Mouse (Mus musculus) hindbrain, embryonic 11.5 days (tissue): ENCODE data around the gene Nfatc4. TPM values are rescaled to one million over a fixed set of nuclear protein-coding genes. Genes with fewer than 3 reads are reported as not detected.
A peak's percentile ranks its signal among the peaks of the same experiment; 100 is the strongest.

Experiments
- ATAC-seq: fragments of 200-750 bp; cut with Nextera tagmentation; 2 replicates; pipeline ENCODE4 v1.8.0; 2017; ENCODE audit warnings: mild to moderate bottlenecking, moderate TSS enrichment, moderate library complexity; ENCODE audit not compliant: low FRiP score
- DNase-seq: peaks from one replicate; pipeline ENCODE4 v3.0.0-alpha.2; 2015; ENCODE audit warnings: low spot score
- H3K27ac ChIP-seq: fragments of 300-500 bp; sonication (generic); 2 replicates; pipeline ENCODE4 v1.5.1; 2014; ENCODE audit warnings: mild to moderate bottlenecking, low read depth, low read length
- H3K27me3 ChIP-seq: fragments of 300-500 bp; sonication (generic); 2 replicates; pipeline ENCODE4 v1.6.1; 2014; ENCODE audit warnings: mild to moderate bottlenecking, low read length, moderate library complexity, mixed read lengths; ENCODE audit not compliant: control insufficient read depth, insufficient read depth
- H3K36me3 ChIP-seq: fragments of 300-500 bp; sonication (generic); 2 replicates; pipeline ENCODE4 v1.6.1; 2014; ENCODE audit warnings: mild to moderate bottlenecking, low read length, moderate library complexity, mixed read lengths; ENCODE audit not compliant: control insufficient read depth, insufficient read depth
- H3K4me1 ChIP-seq: fragments of 300-500 bp; sonication (generic); replicated peaks from 2 replicates; pipeline ENCODE4 v1.6.1; 2014; ENCODE audit warnings: low read length, mixed read lengths; ENCODE audit not compliant: control insufficient read depth, insufficient read depth
- H3K4me2 ChIP-seq: fragments of 300-500 bp; sonication (generic); replicated peaks from 2 replicates; pipeline ENCODE4 v1.6.1; 2014; ENCODE audit warnings: mild to moderate bottlenecking, low read depth, low read length
- H3K4me3 ChIP-seq: fragments of 300-500 bp; sonication (generic); 2 replicates; pipeline ENCODE4 v1.5.1; 2014; ENCODE audit warnings: low read depth, low read length
- H3K9ac ChIP-seq: fragments of 300-500 bp; sonication (generic); 2 replicates; pipeline ENCODE4 v1.6.1; 2014; ENCODE audit warnings: low read depth, low read length
- H3K9me3 ChIP-seq: fragments of 300-500 bp; sonication (generic); 2 replicates; pipeline ENCODE4 v1.6.1; 2016; ENCODE audit warnings: low read length; ENCODE audit not compliant: control insufficient read depth
- WGBS: fragments of 180-500 bp; shearing (Covaris S2); extraction: QIAGEN DNeasy Blood & Tissue Kit; methylation state at CpG from one replicate; pipeline ENCODE4 v1.1.7; 2014; 5-methylcytosine and 5-hydroxymethylcytosine counted together
- polyA plus RNA-seq: library from polyadenylated mRNA; unstranded; fragments of >200 nt; fragmentation: Nextera tagmentation; extraction: Ambion mirVana; gene quantifications from 2 replicates; pipeline ENCODE4 v1.2.1, GENCODE M21; 2014

Gene Nfatc4
- polyA plus RNA-seq, 1 experiment from 2014 or later: 25.5 TPM

DNA sequence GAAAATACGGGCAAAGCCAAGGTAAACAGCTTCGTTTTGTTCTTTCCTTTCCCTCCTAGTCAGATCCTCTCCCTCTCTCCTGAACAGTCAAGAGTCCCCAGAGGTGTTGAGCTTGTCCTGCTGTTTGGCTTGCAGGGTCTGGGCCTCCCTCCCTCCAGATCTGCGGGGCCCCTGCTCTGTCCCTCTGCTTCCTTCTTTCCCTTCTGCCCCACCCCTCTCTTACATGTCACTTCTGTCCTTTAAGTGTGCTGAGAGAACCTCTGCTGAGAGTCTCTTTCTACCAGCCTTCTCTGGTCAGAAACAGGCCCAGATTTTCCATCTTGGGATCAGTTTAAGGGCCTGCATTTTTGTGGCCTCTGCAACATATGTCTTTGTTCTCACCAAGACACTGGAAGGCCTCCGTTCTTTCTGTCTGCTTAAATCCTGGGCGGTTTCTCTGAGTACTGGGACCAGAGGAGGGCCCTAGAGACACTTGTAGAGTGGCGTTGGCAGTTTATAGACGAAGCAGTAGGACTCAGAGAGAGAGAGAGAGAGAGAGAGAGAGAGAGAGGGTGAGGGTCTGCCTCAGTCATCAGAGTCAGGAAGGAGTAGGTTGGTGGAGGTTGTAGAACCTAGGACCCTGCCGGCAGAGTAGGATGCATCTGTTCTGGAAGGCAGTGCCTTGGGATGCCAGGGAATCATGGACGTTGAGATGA, 31.6 kb downstream of the Nfatc4 start:
- DNase-seq (no peak), ATAC-seq (peak; percentile 49)
- no peaks in the 10 kb centered on the region for H3K27me3 ChIP-seq
- no peaks in the 10 kb centered on the region for H3K36me3 ChIP-seq
- peaks cover 15% of the 10 kb centered on the region for H3K4me1 ChIP-seq
- peak overlapping the region; percentile 70 for H3K9ac ChIP-seq
- peak overlapping the region; percentile 51 for H3K4me3 ChIP-seq
- H3K27ac ChIP-seq: peak overlapping the region; percentile 85
- 0% methylated on average over 9 of the region's 9 CpGs for WGBS
- no peaks in the 10 kb centered on the region for H3K9me3 ChIP-seq
- peak overlapping the region; percentile 64 for H3K4me2 ChIP-seq

DNA sequence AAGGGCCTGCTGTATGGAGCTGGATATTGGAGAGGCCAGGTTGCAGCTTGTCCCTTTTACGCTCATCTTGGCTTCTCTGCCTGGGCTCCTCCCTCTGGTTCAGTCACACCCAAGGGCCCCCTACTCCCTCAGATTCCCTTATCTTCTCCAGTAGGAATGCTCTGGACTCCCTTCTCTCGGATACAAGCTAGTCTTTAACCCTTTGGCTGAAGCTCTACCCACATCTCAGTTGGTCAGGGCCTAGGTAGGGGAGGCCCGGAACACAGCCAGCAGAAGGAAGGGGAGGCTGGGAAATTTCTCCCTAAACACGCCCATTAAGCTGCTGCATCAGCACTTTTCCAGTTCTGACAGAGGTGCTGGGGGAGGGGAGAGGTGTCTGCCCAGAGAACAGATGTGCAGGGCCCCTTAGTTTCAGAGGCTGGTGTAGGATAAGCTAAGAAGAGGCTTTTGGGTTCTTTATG, 32.2 kb downstream of the Nfatc4 start:
- H3K4me2 ChIP-seq: peak overlapping the region; percentile 64
- H3K9ac ChIP-seq: peak overlapping the region; percentile 70
- peak overlapping the region; percentile 85 for H3K27ac ChIP-seq
- H3K36me3 ChIP-seq: no peaks in the 10 kb centered on the region
- 5% methylated on average over 4 of the region's 4 CpGs for WGBS
- no peaks in the 10 kb centered on the region for H3K27me3 ChIP-seq
- H3K4me3 ChIP-seq: peak overlapping the region; percentile 51
- DNase-seq: peak; percentile 58
- no peaks in the 10 kb centered on the region for H3K9me3 ChIP-seq
- peaks cover 15% of the 10 kb centered on the region for H3K4me1 ChIP-seq
- peak; percentile 3; the same call in 1 of the 2 replicates for ATAC-seq

DNA sequence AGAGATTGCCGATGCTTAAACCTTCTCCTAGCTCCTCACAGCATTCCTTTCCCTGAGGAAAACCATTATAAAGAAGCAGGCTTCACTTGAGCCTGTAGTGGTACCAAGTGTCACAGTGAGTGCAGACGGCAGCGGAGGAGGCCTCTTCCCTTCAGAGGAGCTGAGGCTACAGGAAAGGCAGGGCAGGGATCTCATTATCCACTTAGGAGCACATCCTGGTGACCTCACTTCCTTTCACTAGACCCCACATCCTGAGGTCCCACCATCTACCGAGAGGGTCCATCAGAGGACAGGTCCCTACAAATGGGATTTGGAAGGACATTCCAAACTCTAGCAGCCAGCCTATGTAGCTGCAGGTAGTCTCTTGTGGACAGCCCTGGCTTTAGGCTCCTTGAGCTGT, 34.6 kb downstream of the Nfatc4 start:
- Histone ChIP-seq H3K36me3 (no peaks in the 10 kb centered on the region), H3K4me2 (no peak overlapping the region), H3K9me3 (no peaks in the 10 kb centered on the region), H3K9ac (no peak overlapping the region), H3K27ac (no peak overlapping the region), H3K27me3 (no peaks in the 10 kb centered on the region), H3K4me3 (no peak overlapping the region), H3K4me1 (peaks cover 15% of the 10 kb centered on the region)
- ATAC-seq (no peak), DNase-seq (no peak)
- WGBS: 62% methylated on average over 4 of the region's 4 CpGs

DNA sequence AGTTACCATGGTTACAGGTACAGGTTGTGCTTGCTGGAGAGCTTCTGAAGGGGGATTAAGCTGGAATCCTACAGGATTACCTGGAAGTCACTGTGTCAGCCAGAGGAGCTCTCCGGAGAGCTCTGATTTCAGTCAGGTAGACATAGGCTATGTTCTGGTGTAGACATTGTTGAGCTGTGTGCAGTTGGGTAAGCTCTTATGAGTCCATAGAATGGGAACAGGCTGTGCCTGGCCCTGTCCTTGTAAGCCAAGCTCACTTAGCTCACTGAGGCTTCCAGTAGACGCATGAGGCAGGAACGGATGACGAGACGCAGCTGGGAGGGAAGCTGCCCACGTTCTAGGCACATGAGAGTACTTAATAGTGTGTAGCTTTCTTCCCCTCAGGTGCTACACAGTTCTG, 39.2 kb downstream of the Nfatc4 start:
- Histone ChIP-seq H3K4me1 (no peaks in the 10 kb centered on the region), H3K4me2 (no peak overlapping the region), H3K9me3 (no peaks in the 10 kb centered on the region), H3K9ac (no peak overlapping the region), H3K36me3 (0 out of 2 replicates have a peak, but pooled peaks cover 5% of the 10 kb centered on the region), H3K27ac (no peak overlapping the region), H3K4me3 (no peak overlapping the region), H3K27me3 (no peaks in the 10 kb centered on the region)
- no peak for ATAC-seq
- WGBS: 82% methylated on average over 6 of the region's 6 CpGs
- DNase-seq: no peak

DNA sequence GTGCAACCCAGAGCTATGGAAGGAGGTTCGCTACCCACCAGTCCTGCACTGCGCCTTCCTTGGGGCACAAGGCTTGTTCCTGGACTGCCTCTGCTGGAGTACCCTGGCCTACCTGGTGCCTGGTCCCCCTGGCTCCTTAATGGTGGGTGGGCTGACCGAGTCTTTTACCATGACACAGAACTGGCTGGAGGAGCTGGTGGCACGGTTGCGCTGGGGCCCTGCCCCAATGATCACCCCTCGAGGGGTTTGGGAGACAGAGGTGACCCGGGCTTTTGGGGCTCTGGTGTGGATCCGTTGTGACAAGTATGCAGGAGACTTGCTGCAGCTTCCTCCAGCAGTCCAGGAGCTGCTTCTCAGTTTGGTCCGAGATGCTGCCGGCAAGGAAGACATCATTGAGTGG, 40.0 kb downstream of the Nfatc4 start:
- H3K9me3 ChIP-seq: no peaks in the 10 kb centered on the region
- DNase-seq (no peak), ATAC-seq (no peak)
- H3K36me3 ChIP-seq: 0 out of 2 replicates have a peak, but pooled peaks cover 5% of the 10 kb centered on the region
- H3K27me3 ChIP-seq: no peaks in the 10 kb centered on the region
- H3K4me1 ChIP-seq: no peaks in the 10 kb centered on the region
- 87% methylated on average over 10 of the region's 10 CpGs for WGBS
- no peak overlapping the region for H3K27ac ChIP-seq
- no peak overlapping the region for H3K9ac ChIP-seq
- H3K4me2 ChIP-seq: no peak overlapping the region
- no peak overlapping the region for H3K4me3 ChIP-seq

DNA sequence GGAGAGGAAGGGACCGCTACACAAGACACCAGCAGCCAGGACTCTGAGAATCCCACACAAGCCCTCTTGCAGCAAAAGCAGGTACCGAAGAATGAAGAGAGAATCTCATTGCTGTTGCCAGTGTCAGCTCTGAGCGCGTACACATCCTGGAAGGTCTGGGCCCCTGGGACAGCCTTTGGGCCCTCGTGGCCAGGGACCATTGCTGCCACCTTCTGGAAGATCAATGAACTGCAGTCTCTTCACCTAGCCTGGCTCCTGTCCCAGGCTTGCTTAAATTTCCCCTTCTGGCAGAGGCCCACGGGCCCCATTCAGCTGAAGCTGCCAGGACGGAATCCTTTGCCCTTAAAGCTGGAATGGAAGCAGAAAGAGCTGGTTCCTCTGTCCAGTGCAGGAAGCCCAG, 40.8 kb downstream of the Nfatc4 start:
- no peak overlapping the region for H3K4me3 ChIP-seq
- H3K9me3 ChIP-seq: no peaks in the 10 kb centered on the region
- H3K4me1 ChIP-seq: no peaks in the 10 kb centered on the region
- H3K27me3 ChIP-seq: no peaks in the 10 kb centered on the region
- 34% methylated on average over 7 of the region's 7 CpGs for WGBS
- H3K36me3 ChIP-seq: 0 out of 2 replicates have a peak, but pooled peaks cover 8% of the 10 kb centered on the region
- H3K27ac ChIP-seq: no peak overlapping the region
- ATAC-seq: 0 out of 2 replicates have a peak, but pooled peaks have one; percentile 63
- no peak overlapping the region for H3K9ac ChIP-seq
- peak; percentile 85 for DNase-seq
- H3K4me2 ChIP-seq: no peak overlapping the region

DNA sequence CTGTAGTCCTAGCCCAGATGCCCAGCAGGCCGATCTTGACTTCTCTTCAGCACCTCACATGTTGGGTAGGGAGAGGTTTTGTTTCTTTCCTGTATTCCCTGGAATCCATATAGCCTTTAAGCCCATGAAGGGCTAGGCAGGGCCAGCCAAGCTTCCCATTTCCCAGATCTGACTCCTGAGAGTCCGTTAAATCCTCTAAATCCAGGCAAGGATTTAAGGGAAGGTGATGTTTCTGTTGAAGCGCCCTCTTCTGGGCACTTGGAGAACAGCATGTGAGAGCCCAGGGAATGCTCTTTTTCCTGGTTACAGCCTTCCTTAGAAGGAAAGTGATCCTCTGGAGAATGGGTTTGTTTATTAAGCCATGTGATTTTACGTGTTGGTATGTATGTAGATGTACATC, 44.0 kb downstream of the Nfatc4 start:
- H3K36me3 ChIP-seq: peaks cover 16% of the 10 kb centered on the region
- no peak for ATAC-seq
- 36% methylated on average over 4 of the region's 4 CpGs for WGBS

DNA sequence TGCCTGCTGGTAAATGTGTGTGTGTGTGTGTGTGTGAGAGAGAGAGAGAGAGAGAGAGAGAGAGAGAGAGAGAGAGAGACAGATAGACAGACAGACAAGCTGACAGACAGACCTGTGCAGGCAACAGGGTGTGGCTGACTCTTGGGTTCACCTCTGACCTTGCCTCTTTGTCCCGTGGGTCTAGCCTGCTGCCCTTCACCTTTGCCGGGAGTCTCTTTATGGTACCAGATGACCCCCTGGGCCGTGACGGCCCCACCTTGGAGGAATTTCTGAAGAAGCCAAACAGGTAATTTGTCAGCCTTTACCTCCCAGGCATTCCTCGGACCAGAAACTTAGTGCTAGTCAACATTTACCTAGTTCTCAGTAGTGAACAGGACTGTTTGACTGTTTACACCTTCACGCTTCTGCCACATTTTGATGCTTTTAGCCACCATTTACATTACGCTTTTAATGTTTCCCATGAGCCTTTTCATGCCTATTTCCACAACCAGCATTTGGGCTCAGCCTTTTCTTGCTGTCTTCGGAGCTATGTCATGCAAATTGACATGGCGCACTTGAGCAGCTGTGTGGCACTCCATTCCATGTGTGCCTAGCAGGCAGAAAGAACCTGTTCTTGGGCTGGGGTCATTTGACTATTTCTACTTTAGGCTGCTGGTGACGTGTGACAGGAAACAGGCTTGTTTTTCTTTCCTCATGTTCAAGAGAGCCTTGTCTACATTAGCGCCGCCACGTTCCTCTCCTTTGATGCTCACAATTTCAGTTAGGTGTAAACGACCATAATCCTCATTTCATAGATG, 45.5 kb downstream of the Nfatc4 start:
- DNase-seq (no peak), ATAC-seq (no peak)
- Histone ChIP-seq H3K9me3 (no peaks in the 10 kb centered on the region), H3K27me3 (no peaks in the 10 kb centered on the region), H3K36me3 (peaks cover 18% of the 10 kb centered on the region), H3K4me2 (no peak overlapping the region), H3K4me1 (no peaks in the 10 kb centered on the region; the same call in 1 of the 2 replicates), H3K27ac (no peak overlapping the region), H3K4me3 (no peak overlapping the region), H3K9ac (no peak overlapping the region)
- WGBS: 85% methylated on average over 14 of the region's 14 CpGs

More for the DNA sequence above, 44.0 kb downstream of the Nfatc4 start:
- H3K4me3 ChIP-seq: no peak overlapping the region
- no peaks in the 10 kb centered on the region for H3K4me1 ChIP-seq
- H3K4me2 ChIP-seq: no peak overlapping the region
- H3K27ac ChIP-seq: no peak overlapping the region
- peak; percentile 85 for DNase-seq
- H3K9me3 ChIP-seq: no peaks in the 10 kb centered on the region
- no peaks in the 10 kb centered on the region for H3K27me3 ChIP-seq
- H3K9ac ChIP-seq: no peak overlapping the region
